Mouse (Mus musculus): Measurements from ENCODE around the gene Twist2. TPM values are rescaled to one million over a fixed set of nuclear protein-coding genes. Genes with fewer than 3 reads are reported as not detected.

The Twist2 gene
- polyA plus RNA-seq, 1 experiment = 0.42 TPM

GRCm38 (mm10) chr1:91894286-91894685 is 93.0 kb downstream of the Twist2 start:
- no peak overlapping the region for H3K4me3 ChIP-seq (ENCODE audit: insufficient read depth, low read length)
- no peak for TF ChIP-seq POLR2A (IDR thresholded peaks at IDR 0.05; ENCODE audit: borderline replicate concordance, low read depth, low read length)
- TF ChIP-seq CTCF (IDR thresholded peaks at IDR 0.05; ENCODE audit: low read depth, low read length) = no peak
- no peaks in the 10 kb centered on the region for H3K4me1 ChIP-seq (ENCODE audit: control insufficient read depth, insufficient read depth, low read length)
- no peak overlapping the region for H3K27ac ChIP-seq (ENCODE audit: insufficient read depth, low read depth, low read length)

GRCm38 (mm10) chr1:91897078-91897477 is 95.8 kb downstream of the Twist2 start:
- Histone ChIP-seq H3K27ac (ENCODE audit: insufficient read depth, low read depth, low read length) (no peak overlapping the region), H3K4me3 (ENCODE audit: insufficient read depth, low read length) (no peak overlapping the region), H3K4me1 (ENCODE audit: control insufficient read depth, insufficient read depth, low read length) (no peaks in the 10 kb centered on the region)
- no peak for TF ChIP-seq POLR2A (IDR thresholded peaks at IDR 0.05; ENCODE audit: borderline replicate concordance, low read depth, low read length)
- TF ChIP-seq CTCF (IDR thresholded peaks at IDR 0.05; ENCODE audit: low read depth, low read length) = no peak

Measured in bone marrow macrophage, adult 2 months (primary cell).